ENCODE assay signal across 16 mouse cellular contexts in the genomic region with DNA sequence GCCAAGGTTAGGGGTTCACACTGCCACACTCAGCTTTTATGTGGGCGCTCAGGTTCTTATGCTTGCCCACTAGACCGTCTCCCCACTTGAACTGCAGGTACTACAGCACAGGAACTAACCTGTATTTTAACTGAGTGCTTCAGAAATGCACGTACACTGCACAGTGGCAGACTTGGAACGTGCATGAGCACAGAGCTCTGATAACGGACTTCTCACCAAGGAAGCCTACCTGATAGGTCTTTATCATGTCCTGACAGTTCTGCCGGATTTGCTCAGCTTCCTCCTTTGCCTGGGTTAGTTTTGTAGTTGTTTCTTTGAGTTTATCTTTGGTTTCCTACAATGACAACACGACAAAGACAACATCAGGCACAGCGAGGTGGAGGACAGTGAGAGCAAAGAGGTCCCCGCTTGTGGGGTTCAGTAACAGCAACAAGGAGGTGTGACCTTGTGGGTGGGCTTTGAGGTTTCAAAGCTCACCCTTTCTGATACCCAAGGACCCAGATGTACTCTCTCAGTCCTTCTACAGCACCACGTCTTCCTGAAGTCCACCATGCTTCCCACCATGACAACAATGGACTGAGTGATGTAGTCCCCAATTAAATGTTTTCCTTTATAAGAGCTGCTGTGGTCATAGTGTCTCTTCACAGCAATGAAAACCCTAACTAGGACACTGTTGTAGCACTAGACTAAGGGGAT. TPM values are rescaled to one million over a fixed set of nuclear protein-coding genes. Genes with fewer than 3 reads are reported as not detected.
DNase-seq lines count a peak whose midpoint lies in the region; ATAC-seq and TF ChIP-seq lines count a peak whose summit lies in the region.
"Had no signal": no experiment of that assay in that cellular context is flagged by ENCODE, and none has a peak within 500 bp of the region (broad histone marks: within the 10 kb centered on the region; RNA-seq: fewer than 3 reads in every experiment).

No protein-coding gene starts in this region.

- ATAC-seq in heart, embryonic 11.5 days (replicated peaks; ENCODE audit: insufficient number of reproducible peaks, low FRiP score, low TSS enrichment): peak; percentile 55; the same call in 1 of the 2 replicates
- peak; percentile 84 for ATAC-seq in lung, embryonic 16.5 days (ENCODE audit: low read depth)
- ATAC-seq in heart, postnatal 0 days (ENCODE audit: insufficient read depth, low read depth): 0 out of 2 replicates have a peak, but pooled peaks have one; percentile 22
- peak; percentile 68 for ATAC-seq in megakaryocyte progenitor cell, adult 5-6 weeks (replicated peaks; ENCODE audit: poor library complexity)
- ATAC-seq in hindbrain, embryonic 12.5 days (ENCODE audit: low FRiP score): no peak
- ATAC-seq: hindbrain, postnatal 0 days had no signal

- peak overlapping the region; percentile 64 for H3K27ac ChIP-seq in heart, embryonic 11.5 days (ENCODE audit: low read depth, low read length)
- peak overlapping the region; percentile 69 for H3K27ac ChIP-seq in lung, embryonic 16.5 days (ENCODE audit: low read length)
- H3K27ac ChIP-seq in heart, postnatal 0 days (ENCODE audit: low read depth): no peak overlapping the region; the same call in 1 of the 2 replicates
- no peak overlapping the region for H3K27ac ChIP-seq in hindbrain, embryonic 12.5 days
- H3K27ac ChIP-seq: forebrain, embryonic 10.5 days; hindbrain, postnatal 0 days; neural tube, embryonic 13.5 days had no signal

- no peak for TF ChIP-seq EP300 in heart, postnatal 0 days (IDR thresholded peaks at IDR 0.05; ENCODE audit: low read depth)

- H3K27me3 ChIP-seq in heart, embryonic 11.5 days (ENCODE audit: control insufficient read depth, insufficient read depth, low read length): no peaks in the 10 kb centered on the region
- H3K27me3 ChIP-seq in lung, embryonic 16.5 days (ENCODE audit: control insufficient read depth, insufficient read depth, low read depth, low read length): no peaks in the 10 kb centered on the region
- H3K27me3 ChIP-seq in heart, postnatal 0 days (ENCODE audit: control insufficient read depth, insufficient read depth, low read length): no peaks in the 10 kb centered on the region
- H3K27me3 ChIP-seq in hindbrain, embryonic 12.5 days: no peaks in the 10 kb centered on the region
- H3K27me3 ChIP-seq: neural tube, embryonic 13.5 days had no signal

- intact Hi-C loops in heart, postnatal 25 days (cut with DNase I): no loop called here

- no peak overlapping the region for H3K4me2 ChIP-seq in heart, embryonic 11.5 days
- H3K4me2 ChIP-seq in lung, embryonic 16.5 days (ENCODE audit: low read depth, low read length): no peak overlapping the region
- no peak overlapping the region for H3K4me2 ChIP-seq in heart, postnatal 0 days (ENCODE audit: low read depth, low read length)
- no peak overlapping the region for H3K4me2 ChIP-seq in hindbrain, embryonic 12.5 days (replicated peaks)
- H3K4me2 ChIP-seq: neural tube, embryonic 13.5 days had no signal

- no peak overlapping the region for H3K9ac ChIP-seq in heart, embryonic 11.5 days (ENCODE audit: low read depth, low read length)
- no peak overlapping the region for H3K9ac ChIP-seq in lung, embryonic 16.5 days (ENCODE audit: low read length)
- no peak overlapping the region for H3K9ac ChIP-seq in heart, postnatal 0 days (replicated peaks; ENCODE audit: low read depth, low read length)
- H3K9ac ChIP-seq in hindbrain, embryonic 12.5 days: no peak overlapping the region
- H3K9ac ChIP-seq: neural tube, embryonic 13.5 days had no signal

- no peak for TF ChIP-seq CTCF in heart, postnatal 0 days (IDR thresholded peaks at IDR 0.05; ENCODE audit: low read depth)

- DNase-seq in heart, postnatal 25 days (ENCODE audit: low spot score): no peak
- DNase-seq in lung, adult 18-20 months: no peak
- no peak for DNase-seq in heart, postnatal 0 days (ENCODE audit: low spot score)
- DNase-seq in natural killer cell, adult 2 months (ENCODE audit: low spot score in 2 of 2): no peak
- DNase-seq: adrenal gland, postnatal 14 days; cerebellum, postnatal 14 days; kidney, adult 9 months; spleen, adult 18-20 months had no signal

- no peak overlapping the region for H3K4me3 ChIP-seq in heart, embryonic 11.5 days (ENCODE audit: low read depth, low read length)
- H3K4me3 ChIP-seq in lung, embryonic 16.5 days (ENCODE audit: low read length): no peak overlapping the region
- H3K4me3 ChIP-seq in heart, postnatal 0 days (ENCODE audit: low read depth, low read length): no peak overlapping the region
- no peak overlapping the region for H3K4me3 ChIP-seq in hindbrain, embryonic 12.5 days
- H3K4me3 ChIP-seq: forebrain, embryonic 10.5 days; neural tube, embryonic 13.5 days had no signal

- no peaks in the 10 kb centered on the region for H3K9me3 ChIP-seq in heart, embryonic 11.5 days (replicated peaks; ENCODE audit: control insufficient read depth, low read length)
- H3K9me3 ChIP-seq in lung, embryonic 16.5 days (ENCODE audit: control insufficient read depth, low read length): no peaks in the 10 kb centered on the region
- H3K9me3 ChIP-seq in heart, postnatal 0 days (replicated peaks; ENCODE audit: control insufficient read depth, low read length): no peaks in the 10 kb centered on the region
- no peaks in the 10 kb centered on the region for H3K9me3 ChIP-seq in hindbrain, embryonic 12.5 days (replicated peaks)
- H3K9me3 ChIP-seq: forebrain, embryonic 10.5 days; neural tube, embryonic 13.5 days had no signal

- H3K4me1 ChIP-seq in heart, embryonic 11.5 days (ENCODE audit: control insufficient read depth, insufficient read depth, low read length): peaks cover 35% of the 10 kb centered on the region
- H3K4me1 ChIP-seq in lung, embryonic 16.5 days (replicated peaks; ENCODE audit: control insufficient read depth, insufficient read depth, low read length): peaks cover 8% of the 10 kb centered on the region
- H3K4me1 ChIP-seq in heart, postnatal 0 days (ENCODE audit: control insufficient read depth, insufficient read depth): peaks cover 14% of the 10 kb centered on the region; the same call in 1 of the 2 replicates
- no peaks in the 10 kb centered on the region for H3K4me1 ChIP-seq in hindbrain, embryonic 12.5 days
- H3K4me1 ChIP-seq: forebrain, embryonic 10.5 days; neural tube, embryonic 13.5 days had no signal

- 49% methylated on average over 10 of the region's 10 CpGs for WGBS in heart, embryonic 11.5 days (ENCODE audit: insufficient replicate concordance)
- 66% methylated on average over 10 of the region's 10 CpGs for WGBS in lung, embryonic 16.5 days
- 49% methylated on average over 10 of the region's 10 CpGs for WGBS in heart, postnatal 0 days
- WGBS in hindbrain, embryonic 12.5 days: 91% methylated on average over 10 of the region's 10 CpGs

- H3K36me3 ChIP-seq in heart, embryonic 11.5 days (ENCODE audit: control insufficient read depth, insufficient read depth, low read length): peaks cover 13% of the 10 kb centered on the region
- peaks cover 41% of the 10 kb centered on the region for H3K36me3 ChIP-seq in lung, embryonic 16.5 days (ENCODE audit: control insufficient read depth, insufficient read depth, low read length)
- H3K36me3 ChIP-seq in heart, postnatal 0 days (replicated peaks; ENCODE audit: control insufficient read depth, insufficient read depth, low read length): peaks cover 89% of the 10 kb centered on the region
- H3K36me3 ChIP-seq in hindbrain, embryonic 12.5 days: peaks cover 66% of the 10 kb centered on the region

RNA-seq across cellular contexts. Expression of a gene that starts 20.2 kb away (rescaled TPM):
- 15.5 and 16.5 TPM in 2 replicates for polyA plus RNA-seq in heart, embryonic 11.5 days (2014; fragmentation: Nextera tagmentation; extraction: Ambion mirVana)
- total RNA-seq in heart, postnatal 25 days (2021): 10 to 100 TPM; 26.0 to 30.7 TPM
- polyA plus RNA-seq in lung, embryonic 16.5 days (2015; fragmentation: Nextera tagmentation; extraction: Ambion mirVana): 28.0 and 29.0 TPM in 2 replicates
- 12.2 and 18.4 TPM in 2 replicates for total RNA-seq in heart, postnatal 0 days (2014; rRNA removed; ENCODE audit: low replicate concordance)
- 15.1 and 18.1 TPM in 2 replicates for polyA plus RNA-seq in heart, postnatal 0 days (2015; fragmentation: Nextera tagmentation; extraction: Ambion mirVana)
- 6.6 and 7.3 TPM in 2 replicates for total RNA-seq in megakaryocyte progenitor cell, adult 5-6 weeks (2015)
- 23.8 and 32.2 TPM in 2 replicates for total RNA-seq in megakaryocyte progenitor cell, adult 5-6 weeks (2017)
- polyA plus RNA-seq in hindbrain, embryonic 12.5 days (2016; fragmentation: Nextera tagmentation; extraction: Ambion mirVana): 30.2 and 34.0 TPM in 2 replicates

RNA-seq across cellular contexts. Expression of a gene that starts 24.2 kb away (rescaled TPM):
- 0.62 and 1.2 TPM in 2 replicates for polyA plus RNA-seq in heart, embryonic 11.5 days (2014; fragmentation: Nextera tagmentation; extraction: Ambion mirVana)
- under 1 TPM in 1 of 2 experiments, not detected in 1; 0.06 TPM for total RNA-seq in heart, postnatal 25 days (2021)
- 1.3 TPM in 2 replicates for polyA plus RNA-seq in lung, embryonic 16.5 days (2015; fragmentation: Nextera tagmentation; extraction: Ambion mirVana)
- 0.97 TPM in 1 of 2 replicates, not detected in the other for total RNA-seq in heart, postnatal 0 days (2014; rRNA removed; ENCODE audit: low replicate concordance)
- polyA plus RNA-seq in heart, postnatal 0 days (2015; fragmentation: Nextera tagmentation; extraction: Ambion mirVana): 0.05 and 0.10 TPM in 2 replicates
- 0.17 TPM in 1 of 2 replicates, not detected in the other for total RNA-seq in megakaryocyte progenitor cell, adult 5-6 weeks (2015)
- total RNA-seq in megakaryocyte progenitor cell, adult 5-6 weeks (2017): 0.04 TPM in 1 of 2 replicates, not detected in the other
- 1.0 and 1.5 TPM in 2 replicates for polyA plus RNA-seq in hindbrain, embryonic 12.5 days (2016; fragmentation: Nextera tagmentation; extraction: Ambion mirVana)
- total RNA-seq: adrenal gland, postnatal 14 days; liver, adult 2 months had no signal
- polyA plus RNA-seq: liver, adult 2 months had no signal

Comparison
In these comparisons a context has a peak if more than half of its experiments do, and no peak if none do; other contexts are left out.
1. H3K27ac ChIP-seq: peak in heart, embryonic 11.5 days (single experiment) and lung, embryonic 16.5 days (single experiment); none in heart, postnatal 0 days (single experiment) and hindbrain, embryonic 12.5 days (single experiment).